Mouse (Mus musculus): ENCODE measurements at regions not wholly inside any gene's neighbourhood (a gene's known extent, or its start where the extent isn't known, plus 50 kb on each side); places are given as distances from the start of the nearest gene placed in this dataset.
"Not testable (repeated sequence)": the region's sequence is repeated elsewhere in the genome, so short reads cannot be mapped to it uniquely, and the experiment has no call there.

- Histone ChIP-seq H3K9me3 (ENCODE audit: control insufficient read depth, low read length) (0 out of 2 replicates have a peak, but pooled peaks cover 5% of the 10 kb centered on the region), H3K4me1 (ENCODE audit: control insufficient read depth, insufficient read depth, low read length) (no peaks in the 10 kb centered on the region), H3K36me3 (ENCODE audit: control insufficient read depth, insufficient read depth, low read length) (no peaks in the 10 kb centered on the region), H3K27me3 (ENCODE audit: control insufficient read depth, insufficient read depth, low read length) (no peaks in the 10 kb centered on the region), H3K27ac (ENCODE audit: low read depth, low read length) (no peak overlapping the region), H3K4me2 (replicated peaks; ENCODE audit: low read depth, low read length) (no peak overlapping the region), H3K4me3 (ENCODE audit: low read length) (no peak overlapping the region), H3K9ac (ENCODE audit: low read depth, low read length) (no peak overlapping the region)
- ATAC-seq (ENCODE audit: low FRiP score, low TSS enrichment): no peak
- WGBS: 86% methylated on average over 5 of the region's 5 CpGs
These were observed 116.3 kb downstream of the Cand1 start for GRCm38 (mm10) chr10:119123517-119123916.

DNA sequence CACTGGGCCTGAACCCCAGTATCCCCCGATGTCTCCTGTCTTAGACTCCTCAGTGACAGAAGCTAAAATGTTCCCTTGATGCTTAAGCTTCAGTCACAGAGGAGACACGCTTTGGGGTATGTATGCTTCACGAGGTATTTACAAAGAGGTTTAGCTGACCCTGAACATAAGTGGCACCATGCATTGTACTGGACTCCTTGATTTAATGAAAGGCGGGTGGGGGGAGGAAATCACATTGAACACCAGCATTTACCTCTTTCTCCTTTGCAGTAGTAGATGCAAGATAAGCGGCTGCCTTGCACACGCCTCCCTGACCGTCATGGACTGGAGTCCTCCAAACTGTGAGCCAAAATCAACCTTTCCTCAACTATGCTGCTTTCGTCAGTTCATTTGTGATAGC lies 117.5 kb downstream of the Cand1 start:
- ATAC-seq (ENCODE audit: low FRiP score, low TSS enrichment): no peak
- 0 out of 2 replicates have a peak, but pooled peaks cover 5% of the 10 kb centered on the region for H3K9me3 ChIP-seq (ENCODE audit: control insufficient read depth, low read length)
- no peak overlapping the region for H3K4me2 ChIP-seq (replicated peaks; ENCODE audit: low read depth, low read length)
- H3K36me3 ChIP-seq (ENCODE audit: control insufficient read depth, insufficient read depth, low read length): no peaks in the 10 kb centered on the region
- H3K27ac ChIP-seq (ENCODE audit: low read depth, low read length): no peak overlapping the region
- H3K27me3 ChIP-seq (ENCODE audit: control insufficient read depth, insufficient read depth, low read length): no peaks in the 10 kb centered on the region
- H3K9ac ChIP-seq (ENCODE audit: low read depth, low read length): no peak overlapping the region
- H3K4me3 ChIP-seq (ENCODE audit: low read length): no peak overlapping the region
- H3K4me1 ChIP-seq (ENCODE audit: control insufficient read depth, insufficient read depth, low read length): no peaks in the 10 kb centered on the region
- 89% methylated on average over 8 of the region's 8 CpGs for WGBS

DNA sequence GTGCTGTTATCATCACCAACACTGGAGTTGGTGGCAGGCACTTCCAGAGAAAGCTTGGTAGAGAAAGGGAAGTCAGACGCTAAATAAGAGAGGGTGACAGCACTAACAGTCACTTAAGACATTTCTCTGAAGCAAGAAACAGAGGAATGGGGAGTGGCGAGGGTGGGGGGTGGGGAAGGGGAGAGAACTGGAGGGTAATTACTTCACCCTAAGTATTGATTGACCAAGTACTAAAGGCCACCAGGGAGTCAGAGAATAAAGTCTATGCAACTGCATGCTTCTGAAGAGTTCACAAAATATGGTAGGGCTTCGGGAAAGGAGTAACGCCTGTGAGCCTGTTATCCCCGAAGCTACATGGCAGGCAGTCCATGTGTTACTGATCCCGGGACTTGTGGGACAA lies 118.3 kb downstream of the Cand1 start:
- WGBS: 63% methylated on average over 6 of the region's 6 CpGs
- Histone ChIP-seq H3K36me3 (ENCODE audit: control insufficient read depth, insufficient read depth, low read length) (no peaks in the 10 kb centered on the region), H3K9me3 (ENCODE audit: control insufficient read depth, low read length) (0 out of 2 replicates have a peak, but pooled peaks cover 5% of the 10 kb centered on the region), H3K4me3 (ENCODE audit: low read length) (no peak overlapping the region), H3K27ac (ENCODE audit: low read depth, low read length) (no peak overlapping the region), H3K27me3 (ENCODE audit: control insufficient read depth, insufficient read depth, low read length) (no peaks in the 10 kb centered on the region), H3K4me1 (ENCODE audit: control insufficient read depth, insufficient read depth, low read length) (no peaks in the 10 kb centered on the region), H3K9ac (ENCODE audit: low read depth, low read length) (no peak overlapping the region), H3K4me2 (replicated peaks; ENCODE audit: low read depth, low read length) (no peak overlapping the region)
- no peak for ATAC-seq (ENCODE audit: low FRiP score, low TSS enrichment)

- Histone ChIP-seq H3K9me3 (ENCODE audit: control insufficient read depth, low read length) (no peaks in the 10 kb centered on the region), H3K27ac (ENCODE audit: low read depth, low read length) (no peak overlapping the region), H3K27me3 (ENCODE audit: control insufficient read depth, insufficient read depth, low read length) (no peaks in the 10 kb centered on the region), H3K4me1 (ENCODE audit: control insufficient read depth, insufficient read depth, low read length) (no peaks in the 10 kb centered on the region), H3K36me3 (ENCODE audit: control insufficient read depth, insufficient read depth, low read length) (no peaks in the 10 kb centered on the region), H3K9ac (ENCODE audit: low read depth, low read length) (no peak overlapping the region), H3K4me2 (replicated peaks; ENCODE audit: low read depth, low read length) (no peak overlapping the region), H3K4me3 (ENCODE audit: low read length) (no peak overlapping the region)
- 74% methylated on average over 2 of the region's 2 CpGs for WGBS
- ATAC-seq (ENCODE audit: low FRiP score, low TSS enrichment): no peak
These were observed 122.9 kb downstream of the Cand1 start for GRCm38 (mm10) chr10:119116843-119117390.

GRCm38 (mm10) chr10:119115200-119115599 lies 124.7 kb downstream of the Cand1 start:
- ATAC-seq (ENCODE audit: low FRiP score, low TSS enrichment); H3K4me2 ChIP-seq (replicated peaks; ENCODE audit: low read depth, low read length); H3K27me3 ChIP-seq (ENCODE audit: control insufficient read depth, insufficient read depth, low read length); H3K4me1 ChIP-seq (ENCODE audit: control insufficient read depth, insufficient read depth, low read length); H3K9ac ChIP-seq (ENCODE audit: low read depth, low read length); H3K9me3 ChIP-seq (ENCODE audit: control insufficient read depth, low read length); H3K36me3 ChIP-seq (ENCODE audit: control insufficient read depth, insufficient read depth, low read length); H3K27ac ChIP-seq (ENCODE audit: low read depth, low read length); H3K4me3 ChIP-seq (ENCODE audit: low read length): not testable (repeated sequence)

DNA sequence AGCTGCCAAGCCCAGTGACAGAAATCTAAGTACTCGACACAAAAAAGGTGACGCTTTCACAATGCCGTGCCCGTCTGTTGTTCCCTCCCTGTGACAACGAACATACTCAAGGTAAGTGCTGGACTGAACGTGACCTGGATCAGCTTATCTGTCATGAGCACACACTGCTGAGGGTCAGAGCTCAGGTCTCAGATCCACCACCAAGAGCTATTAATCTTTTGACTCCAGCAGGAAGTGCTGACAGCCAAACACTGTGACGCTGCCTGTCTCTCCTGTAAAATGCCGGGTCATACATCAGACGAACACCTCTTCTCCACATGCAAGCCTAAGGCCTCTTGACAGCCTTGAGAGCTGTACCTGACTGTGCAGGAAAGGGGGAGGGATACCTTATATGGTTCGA lies 125.2 kb downstream of the Cand1 start:
- no peak overlapping the region for H3K9ac ChIP-seq (ENCODE audit: low read depth, low read length)
- WGBS: 29% methylated on average over 10 of the region's 10 CpGs
- H3K4me2 ChIP-seq (replicated peaks; ENCODE audit: low read depth, low read length): no peak overlapping the region
- no peaks in the 10 kb centered on the region for H3K4me1 ChIP-seq (ENCODE audit: control insufficient read depth, insufficient read depth, low read length)
- H3K4me3 ChIP-seq (ENCODE audit: low read length): no peak overlapping the region
- H3K36me3 ChIP-seq (ENCODE audit: control insufficient read depth, insufficient read depth, low read length): no peaks in the 10 kb centered on the region
- H3K27ac ChIP-seq (ENCODE audit: low read depth, low read length): no peak overlapping the region
- no peaks in the 10 kb centered on the region for H3K27me3 ChIP-seq (ENCODE audit: control insufficient read depth, insufficient read depth, low read length)
- no peaks in the 10 kb centered on the region for H3K9me3 ChIP-seq (ENCODE audit: control insufficient read depth, low read length)
- no peak for ATAC-seq (ENCODE audit: low FRiP score, low TSS enrichment)

GRCm38 (mm10) chr10:119111886-119112285 lies 128.0 kb downstream of the Cand1 start:
- no peak overlapping the region for H3K9ac ChIP-seq (ENCODE audit: low read depth, low read length)
- WGBS: 92% methylated on average over 2 of the region's 2 CpGs

GRCm38 (mm10) chr10:119111409-119111808 lies 128.4 kb downstream of the Cand1 start:
- Histone ChIP-seq H3K4me1 (ENCODE audit: control insufficient read depth, insufficient read depth, low read length) (no peaks in the 10 kb centered on the region), H3K9me3 (ENCODE audit: control insufficient read depth, low read length) (no peaks in the 10 kb centered on the region), H3K36me3 (ENCODE audit: control insufficient read depth, insufficient read depth, low read length) (no peaks in the 10 kb centered on the region), H3K9ac (ENCODE audit: low read depth, low read length) (no peak overlapping the region), H3K4me2 (replicated peaks; ENCODE audit: low read depth, low read length) (no peak overlapping the region), H3K27me3 (ENCODE audit: control insufficient read depth, insufficient read depth, low read length) (no peaks in the 10 kb centered on the region), H3K27ac (ENCODE audit: low read depth, low read length) (no peak overlapping the region), H3K4me3 (ENCODE audit: low read length) (no peak overlapping the region)
- WGBS: 75% methylated on average over 3 of the region's 3 CpGs
- no peak for ATAC-seq (ENCODE audit: low FRiP score, low TSS enrichment)

More at GRCm38 (mm10) chr10:119111886-119112285, 128.0 kb downstream of the Cand1 start:
- H3K4me3 ChIP-seq (ENCODE audit: low read length): no peak overlapping the region
- no peak overlapping the region for H3K4me2 ChIP-seq (replicated peaks; ENCODE audit: low read depth, low read length)
- H3K4me1 ChIP-seq (ENCODE audit: control insufficient read depth, insufficient read depth, low read length): no peaks in the 10 kb centered on the region
- H3K9me3 ChIP-seq (ENCODE audit: control insufficient read depth, low read length): no peaks in the 10 kb centered on the region
- H3K27ac ChIP-seq (ENCODE audit: low read depth, low read length): no peak overlapping the region
- H3K27me3 ChIP-seq (ENCODE audit: control insufficient read depth, insufficient read depth, low read length): no peaks in the 10 kb centered on the region
- no peak for ATAC-seq (ENCODE audit: low FRiP score, low TSS enrichment)
- no peaks in the 10 kb centered on the region for H3K36me3 ChIP-seq (ENCODE audit: control insufficient read depth, insufficient read depth, low read length)

GRCm38 (mm10) chr10:119110614-119111013 lies 129.2 kb downstream of the Cand1 start:
- Histone ChIP-seq H3K9ac (ENCODE audit: low read depth, low read length) (no peak overlapping the region), H3K9me3 (ENCODE audit: control insufficient read depth, low read length) (no peaks in the 10 kb centered on the region), H3K4me2 (replicated peaks; ENCODE audit: low read depth, low read length) (no peak overlapping the region), H3K27me3 (ENCODE audit: control insufficient read depth, insufficient read depth, low read length) (no peaks in the 10 kb centered on the region), H3K36me3 (ENCODE audit: control insufficient read depth, insufficient read depth, low read length) (no peaks in the 10 kb centered on the region), H3K4me1 (ENCODE audit: control insufficient read depth, insufficient read depth, low read length) (no peaks in the 10 kb centered on the region), H3K27ac (ENCODE audit: low read depth, low read length) (no peak overlapping the region), H3K4me3 (ENCODE audit: low read length) (no peak overlapping the region)
- ATAC-seq (ENCODE audit: low FRiP score, low TSS enrichment): no peak
- 66% methylated on average over 5 of the region's 5 CpGs for WGBS
